Mouse (Mus musculus) adrenal gland, adult (tissue): ENCODE measurements around the gene Epb41l3.
A peak's percentile ranks its signal among the peaks of the same experiment; 100 is the strongest.
"Not testable (repeated sequence)": the region's sequence is repeated elsewhere in the genome, so short reads cannot be mapped to it uniquely, and the experiment has no call there.

Source experiments
- DNase-seq, 2 experiments: peaks; one replicate each; pipeline ENCODE4 v3.0.0; 2022 to 2023; ENCODE audit warnings: low spot score in 1 of 2; ENCODE audit not compliant: inconsistent age in 2 of 2

The Epb41l3 gene

DNA sequence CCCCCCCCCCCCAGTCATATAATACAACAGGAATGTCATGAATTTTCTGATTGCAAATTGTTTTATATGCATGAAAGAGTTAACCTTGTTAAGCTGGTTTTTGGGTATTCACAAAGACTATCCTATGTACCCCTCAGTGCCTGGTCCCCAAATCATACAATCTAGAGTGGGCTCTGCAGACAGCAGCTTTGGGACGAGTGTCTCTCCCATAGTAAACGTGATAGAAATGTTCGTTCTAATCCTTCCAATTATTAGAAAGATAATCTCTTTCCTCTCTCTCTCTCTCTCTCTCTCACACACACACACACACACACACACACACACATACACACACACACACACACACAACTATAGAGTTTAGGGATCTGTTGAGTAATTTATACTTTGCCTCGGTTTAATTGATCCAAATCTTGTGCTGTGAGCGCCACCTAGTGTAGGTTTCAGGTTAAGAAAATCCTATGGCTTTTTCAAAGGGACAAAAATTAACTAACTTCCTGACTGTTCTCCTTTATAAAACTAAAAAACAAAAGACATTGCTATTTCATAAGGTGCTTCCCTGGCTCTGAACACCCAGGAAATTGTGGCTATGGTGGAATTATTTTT, 30.4 kb downstream of the Epb41l3 start:
- peak; percentile 16 to 85 for DNase-seq

DNA sequence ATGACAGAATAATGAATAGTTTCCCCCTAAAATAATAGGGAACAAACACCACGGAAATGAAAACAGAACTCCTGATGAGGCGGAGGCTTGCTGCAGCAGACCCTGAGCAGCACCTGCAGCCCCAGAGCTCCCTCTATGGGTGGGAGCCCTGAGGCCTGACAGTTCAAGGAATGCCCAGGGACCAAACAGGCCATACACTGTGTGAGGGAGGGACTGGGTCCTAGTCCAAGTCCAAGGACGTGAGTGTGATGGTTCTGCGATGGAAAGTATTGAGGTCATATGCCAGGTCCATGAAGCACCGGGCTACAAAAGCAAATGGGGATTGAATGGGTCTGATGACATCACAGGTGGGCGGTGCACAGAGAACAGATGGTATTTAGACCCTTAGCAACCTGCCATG, 33.7 kb downstream of the Epb41l3 start:
- DNase-seq, result peak in 1 of 2 experiments; percentile 8

DNA sequence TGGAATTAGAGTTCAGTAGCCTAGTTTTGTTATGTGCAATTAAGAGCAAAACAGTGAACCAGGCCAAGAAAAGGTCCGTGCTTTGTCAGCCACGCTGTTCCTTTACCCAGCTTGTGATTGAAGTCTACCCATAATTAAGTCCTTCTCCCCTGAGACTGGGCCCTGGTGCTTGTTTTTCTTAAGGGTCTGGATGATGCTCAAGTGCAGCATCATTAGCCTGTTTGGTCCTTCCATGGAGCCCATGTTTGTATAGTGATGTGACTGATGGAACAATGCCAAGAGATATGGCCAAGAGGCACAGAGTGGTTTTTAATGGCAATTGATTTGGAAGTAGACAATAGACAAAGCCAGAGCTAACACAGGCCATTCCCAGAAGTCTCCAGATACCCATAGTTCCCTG, 36.7 kb downstream of the Epb41l3 start:
- DNase-seq, result no peak

DNA sequence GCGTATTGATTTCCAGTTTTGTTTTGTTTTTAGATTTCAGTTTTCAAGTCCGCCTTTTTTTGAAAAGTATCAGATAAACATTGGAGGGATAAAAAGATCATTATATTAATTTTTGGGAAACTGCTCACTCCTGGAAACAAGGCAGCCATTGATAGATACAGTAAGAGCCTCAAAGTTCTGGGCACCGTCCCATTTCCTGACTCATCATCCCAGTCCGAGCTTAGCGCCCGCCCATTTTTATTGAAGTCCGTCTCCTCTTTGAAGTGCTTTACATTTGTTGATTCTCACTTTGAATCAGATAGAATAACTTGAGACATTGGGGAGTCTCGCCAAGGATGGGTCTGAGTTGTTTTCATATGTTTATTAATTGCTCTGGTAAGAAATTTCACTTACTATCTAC, 43.7 kb downstream of the Epb41l3 start:
- DNase-seq, result peak; percentile 10 to 40

DNA sequence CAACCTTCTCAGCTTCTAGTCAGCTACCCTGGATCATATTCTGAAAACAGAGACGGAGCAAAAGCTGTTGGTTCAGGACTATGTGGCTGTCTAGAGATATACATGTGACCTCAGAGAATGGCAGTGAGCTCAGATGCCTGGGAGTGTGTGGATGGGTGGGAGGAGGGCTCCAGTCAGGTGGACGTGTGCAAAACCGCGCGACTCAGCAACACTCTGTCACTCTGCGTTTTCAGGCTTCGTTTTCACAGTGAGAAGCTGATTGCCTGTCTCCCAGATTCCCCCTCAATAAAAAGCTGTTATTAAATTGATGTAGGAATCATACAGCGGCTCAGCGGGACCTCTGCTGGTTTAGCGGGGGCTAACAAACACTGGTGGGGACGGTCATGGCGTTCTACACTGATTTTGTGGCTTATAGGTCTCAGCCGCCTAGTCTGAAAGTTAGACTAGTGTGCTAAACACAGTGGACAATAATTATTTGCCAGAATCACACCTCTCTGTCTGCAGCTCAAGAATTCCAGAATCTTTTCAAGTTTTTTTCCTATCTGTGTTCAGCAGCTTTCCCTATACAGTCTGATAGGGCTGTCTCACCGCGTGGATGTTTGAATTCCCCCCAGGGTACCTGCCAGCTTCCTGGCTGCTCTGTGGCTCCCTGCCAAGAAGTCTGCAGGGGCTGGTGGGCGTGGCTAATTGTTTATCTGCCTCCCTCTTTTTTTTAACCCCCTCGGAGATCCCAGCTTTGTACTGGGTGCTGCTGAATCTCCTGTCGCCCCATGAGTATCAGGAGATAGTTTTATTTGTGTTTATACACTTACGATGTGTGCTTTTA, 45.3 kb downstream of the Epb41l3 start:
- peak in 1 of 2 experiments; percentile 4 for DNase-seq

DNA sequence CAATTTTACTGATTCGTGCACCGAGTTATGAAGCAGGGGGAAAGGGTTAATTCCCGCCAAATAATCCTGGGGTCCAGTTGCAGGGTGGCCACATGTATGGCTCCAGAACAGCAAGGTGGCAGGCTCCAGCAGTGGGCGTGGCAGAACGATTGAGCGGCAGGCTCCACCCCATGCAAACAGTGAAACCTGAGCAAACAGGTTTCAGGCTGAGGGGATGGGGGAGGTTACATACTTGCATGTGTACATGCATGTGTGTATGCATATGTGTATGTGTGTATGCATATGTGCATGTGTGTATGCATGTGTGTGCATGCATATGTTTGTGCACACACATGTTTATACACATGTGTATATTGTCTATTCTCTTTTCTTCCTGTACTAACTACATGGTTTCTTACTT, 46.9 kb downstream of the Epb41l3 start:
- DNase-seq, result not testable (repeated sequence)

DNA sequence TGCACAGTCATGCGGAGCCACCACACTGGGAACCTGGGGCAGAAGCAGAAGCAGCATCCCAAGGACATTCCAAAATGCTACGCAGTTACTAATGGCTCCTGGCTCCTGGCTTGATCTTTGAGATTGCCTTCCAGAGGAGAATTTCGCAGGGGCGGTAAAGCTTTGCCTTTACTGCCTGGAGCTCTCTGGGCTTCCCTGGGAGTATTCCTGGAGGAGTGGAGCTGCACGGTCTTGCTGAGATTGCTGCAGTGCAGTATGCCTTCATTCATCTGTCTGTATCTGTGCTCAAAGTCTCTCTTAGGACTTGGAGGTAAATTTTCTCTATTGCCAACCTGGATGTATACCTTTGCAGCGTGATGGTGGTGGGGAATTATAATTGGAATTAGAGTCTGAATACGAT, 52.0 kb downstream of the Epb41l3 start:
- DNase-seq, result no peak

DNA sequence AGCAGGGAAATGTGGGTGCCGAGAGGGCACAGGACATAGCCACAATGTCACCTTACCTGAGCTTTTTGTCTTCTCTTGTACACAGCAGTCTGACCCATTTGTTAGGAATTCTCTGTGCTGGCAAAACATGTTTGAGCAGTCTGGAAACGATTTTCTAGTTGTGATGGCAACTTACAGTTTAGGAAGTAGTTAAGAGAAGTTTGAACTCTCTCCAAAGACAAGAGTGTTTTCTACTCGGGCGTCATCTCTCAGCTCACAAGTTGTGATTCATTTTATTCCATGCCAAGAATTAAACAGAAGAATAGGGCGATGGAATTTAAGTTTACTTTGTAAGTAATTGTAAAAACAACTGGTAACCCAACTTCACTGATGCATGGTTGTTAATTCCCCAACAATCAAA, 52.5 kb downstream of the Epb41l3 start:
- no peak for DNase-seq

DNA sequence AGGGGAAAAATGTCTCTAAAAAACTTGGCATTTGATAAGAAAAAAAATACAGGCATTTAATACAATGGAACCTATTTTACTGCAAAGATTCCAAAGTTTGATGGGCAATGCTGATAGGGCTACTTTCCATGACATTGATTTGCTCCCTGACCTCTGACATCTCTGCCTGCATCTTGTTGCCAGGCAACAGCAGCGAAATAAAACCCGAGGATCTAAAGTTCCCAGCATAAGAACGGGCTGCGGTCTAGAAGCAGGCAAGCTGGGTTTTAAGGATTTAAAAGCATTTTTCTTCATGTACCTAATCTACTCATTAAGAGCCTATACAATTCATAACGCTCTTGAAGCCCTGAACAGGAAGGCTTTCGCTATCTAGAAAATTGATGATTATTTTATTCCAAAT, 54.0 kb downstream of the Epb41l3 start:
- DNase-seq, result no peak

DNA sequence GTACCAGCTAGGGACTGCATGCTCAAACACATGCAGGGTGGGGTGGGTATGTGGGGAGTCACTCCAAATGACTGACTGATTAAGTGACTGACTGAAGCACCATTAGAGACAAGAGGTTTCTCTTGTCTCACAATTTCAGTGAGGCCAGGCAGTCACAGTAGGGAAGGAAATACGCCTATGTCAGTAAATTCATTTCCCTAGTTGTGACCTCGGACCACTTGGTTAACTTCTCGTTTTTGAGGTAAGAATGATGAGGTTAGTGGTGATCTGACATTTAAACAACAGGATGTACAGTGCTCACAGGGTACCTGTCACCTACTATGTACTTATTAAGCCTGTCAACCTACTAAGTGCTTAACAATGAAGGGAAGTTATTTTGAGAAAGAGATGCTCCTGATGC, 67.5 kb downstream of the Epb41l3 start:
- DNase-seq, result no peak

DNA sequence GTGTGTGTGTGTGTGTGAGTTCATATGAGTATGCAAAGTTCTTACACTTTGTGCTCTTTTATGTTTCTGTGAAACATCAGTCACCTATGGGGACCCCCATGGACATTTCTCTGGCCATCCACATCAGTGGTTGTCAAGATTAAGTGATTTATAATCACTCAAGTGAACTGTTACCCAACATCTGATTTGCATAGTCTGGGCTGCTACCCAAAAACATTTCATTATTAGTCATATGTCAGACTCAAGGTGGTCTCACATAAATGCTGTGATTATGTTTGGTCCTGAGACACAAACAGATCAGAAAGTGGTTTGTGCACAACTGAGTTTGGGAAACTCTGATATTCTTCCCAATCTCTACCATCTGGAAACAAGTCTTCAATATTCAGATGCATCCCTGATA, 75.3 kb downstream of the Epb41l3 start:
- DNase-seq, result peak in 1 of 2 experiments; percentile 52

DNA sequence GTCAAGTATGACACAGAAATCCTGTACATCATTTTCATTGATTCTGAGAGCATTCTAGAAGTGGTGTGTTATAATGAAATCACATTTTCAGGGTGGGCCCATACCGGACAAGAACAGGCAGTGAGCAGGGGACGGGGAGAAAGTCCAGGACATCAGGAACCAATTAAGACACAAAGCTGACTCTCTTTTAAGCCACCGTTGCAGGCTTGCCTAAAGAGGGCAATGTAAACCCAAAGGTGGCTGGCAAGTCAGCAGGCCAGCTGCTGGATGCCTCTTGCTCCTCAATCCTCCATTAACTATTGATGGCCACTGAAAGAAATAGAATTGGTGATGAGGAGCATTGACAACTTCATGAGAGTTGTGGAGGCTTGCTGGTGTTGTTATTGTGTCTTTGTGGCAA, 75.8 kb downstream of the Epb41l3 start:
- DNase-seq, result peak in 1 of 2 experiments; percentile 27

DNA sequence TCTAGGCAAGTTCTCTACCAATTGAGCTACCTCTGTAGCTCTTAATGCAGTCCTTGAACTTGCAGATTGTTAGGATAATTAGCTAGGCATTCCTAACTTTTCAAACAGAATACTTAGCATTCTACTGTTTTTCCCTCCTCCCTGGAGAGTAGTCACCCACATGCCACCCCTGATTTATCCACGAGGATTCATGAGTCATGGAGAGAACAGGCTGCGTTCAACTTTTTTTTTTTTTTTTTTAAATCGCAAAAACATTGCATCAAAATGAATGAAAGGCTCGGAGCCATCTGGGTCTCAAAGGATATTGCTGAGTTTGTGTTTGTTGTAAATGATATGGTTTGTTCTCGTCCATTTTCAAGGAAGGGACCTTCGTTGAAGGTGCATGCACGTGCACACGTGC, 79.6 kb downstream of the Epb41l3 start:
- peak in 1 of 2 experiments; percentile 27 for DNase-seq

DNA sequence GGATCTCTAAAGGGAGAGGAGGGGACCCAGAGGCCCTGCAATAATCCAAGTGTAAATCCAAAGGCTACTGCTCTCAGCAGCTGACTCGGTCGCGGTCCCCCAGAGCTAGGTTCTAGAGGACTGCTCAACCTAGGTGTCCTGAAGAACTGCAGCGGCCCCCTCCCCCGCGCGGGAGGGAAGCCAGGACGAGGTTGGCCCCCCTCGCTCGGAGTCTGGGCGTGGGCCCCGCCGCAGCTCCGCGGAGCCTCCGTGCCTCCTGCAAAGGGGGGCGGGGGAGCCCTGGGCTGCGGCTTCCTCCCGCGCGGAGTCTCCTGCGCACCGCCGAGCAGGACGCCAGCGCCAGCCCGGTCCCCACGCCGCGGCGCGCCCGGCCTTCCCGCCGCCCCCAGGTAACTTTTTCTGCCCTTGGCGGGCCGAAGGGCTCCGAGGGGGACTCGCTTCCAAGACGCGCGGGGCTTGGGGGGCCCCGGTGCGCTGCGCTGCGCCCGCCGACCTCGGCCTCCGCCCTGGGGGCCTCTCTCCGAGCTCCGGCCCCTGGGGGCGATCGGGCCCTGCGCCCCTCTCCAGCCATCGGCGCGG, 81.1 kb downstream of the Epb41l3 start:
- DNase-seq, result peak; percentile 46 to 79

DNA sequence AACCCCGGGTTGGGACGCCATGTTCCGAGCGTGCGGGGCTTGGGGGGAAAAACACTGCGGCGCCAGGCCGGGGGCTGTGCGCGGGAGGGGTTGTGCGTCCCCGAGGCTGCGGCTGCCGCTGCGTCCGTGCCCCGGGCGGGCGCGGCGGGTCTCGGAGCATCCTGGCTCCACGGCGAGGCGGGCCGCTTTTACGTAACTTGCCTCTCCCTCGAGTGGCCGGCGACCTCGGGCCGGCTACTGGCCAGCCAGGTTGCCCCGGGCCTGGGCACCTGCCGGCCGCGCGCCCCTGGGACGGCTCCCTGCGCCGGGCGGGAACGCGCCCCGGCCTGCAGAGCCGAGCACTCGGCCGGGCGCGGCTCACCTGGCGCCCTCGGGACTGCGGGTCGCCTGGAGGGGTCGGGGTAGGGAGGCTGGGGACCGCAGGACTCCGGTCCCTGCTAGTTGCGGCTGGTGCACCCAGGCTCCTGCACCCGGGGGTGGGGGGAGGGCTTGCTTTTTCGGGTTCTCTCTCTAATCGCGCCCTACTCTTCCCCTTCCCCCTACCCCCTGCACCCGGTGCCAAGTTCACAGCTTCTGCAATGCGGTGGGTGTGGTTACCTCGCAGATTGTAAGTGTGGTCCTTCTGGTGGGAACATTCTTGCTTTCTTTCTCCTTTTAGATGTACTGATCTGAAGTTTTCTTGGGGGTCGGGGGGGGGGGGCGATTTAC, 81.8 kb downstream of the Epb41l3 start:
- DNase-seq, result peak; percentile 18 to 69

DNA sequence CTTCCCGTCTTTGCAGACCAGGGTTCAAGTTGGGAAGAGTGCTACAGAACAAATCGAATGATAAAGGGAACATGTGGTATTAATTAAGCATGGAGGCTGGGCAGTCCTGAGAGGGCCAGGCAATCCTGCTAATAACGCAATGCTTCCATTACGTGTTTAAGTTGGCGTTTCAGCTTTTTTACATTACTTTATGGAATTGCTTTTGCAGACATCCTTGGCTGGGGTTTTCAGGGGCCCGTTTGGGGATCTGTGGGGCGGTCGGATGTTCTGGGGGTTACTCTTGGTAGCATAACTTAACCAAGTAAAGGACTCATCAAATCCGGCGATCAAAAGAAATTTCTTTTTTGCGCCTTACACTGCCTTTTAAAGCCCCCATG, 82.3 kb downstream of the Epb41l3 start:
- peak in 1 of 2 experiments; percentile 38 for DNase-seq

DNA sequence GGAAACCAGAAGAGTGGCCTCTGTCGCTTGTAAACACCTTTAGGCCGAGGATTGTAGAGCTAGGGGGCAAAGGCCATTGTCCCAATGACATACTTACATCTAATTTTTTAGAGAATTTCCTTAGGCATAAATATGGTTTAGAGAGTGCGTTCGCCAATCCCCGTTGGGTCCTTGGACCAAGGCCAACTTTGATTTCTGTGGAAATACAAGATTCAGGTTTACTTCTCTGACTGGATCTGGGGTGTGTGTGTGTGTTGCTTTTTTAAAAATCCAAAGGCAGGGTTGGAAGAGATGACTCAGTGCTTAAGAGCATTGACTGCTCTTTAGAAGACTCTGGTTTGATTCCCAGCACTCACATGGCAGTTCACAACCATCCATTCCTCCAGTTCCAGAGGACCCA, 83.2 kb downstream of the Epb41l3 start:
- DNase-seq, result no peak

DNA sequence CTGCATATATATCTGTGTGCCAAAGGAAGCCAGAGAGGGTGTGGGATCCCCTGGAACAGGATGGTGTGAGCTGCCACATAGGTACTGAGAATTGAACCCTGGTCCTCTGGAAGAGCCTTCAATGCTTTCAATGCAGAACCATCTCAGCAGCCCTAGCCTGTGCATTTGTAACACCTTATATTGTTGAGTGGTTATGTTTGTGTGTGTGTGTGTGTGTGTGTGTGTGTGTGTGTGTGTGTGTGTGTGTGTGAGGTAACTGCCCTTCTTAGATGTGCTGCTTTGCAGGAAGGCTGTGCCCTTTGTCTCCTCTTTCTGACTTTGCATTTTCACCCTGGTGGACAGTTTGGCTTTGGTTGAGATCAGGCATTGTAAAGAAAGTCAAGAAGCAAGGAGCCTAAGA, 87.2 kb downstream of the Epb41l3 start:
- DNase-seq, result no peak

DNA sequence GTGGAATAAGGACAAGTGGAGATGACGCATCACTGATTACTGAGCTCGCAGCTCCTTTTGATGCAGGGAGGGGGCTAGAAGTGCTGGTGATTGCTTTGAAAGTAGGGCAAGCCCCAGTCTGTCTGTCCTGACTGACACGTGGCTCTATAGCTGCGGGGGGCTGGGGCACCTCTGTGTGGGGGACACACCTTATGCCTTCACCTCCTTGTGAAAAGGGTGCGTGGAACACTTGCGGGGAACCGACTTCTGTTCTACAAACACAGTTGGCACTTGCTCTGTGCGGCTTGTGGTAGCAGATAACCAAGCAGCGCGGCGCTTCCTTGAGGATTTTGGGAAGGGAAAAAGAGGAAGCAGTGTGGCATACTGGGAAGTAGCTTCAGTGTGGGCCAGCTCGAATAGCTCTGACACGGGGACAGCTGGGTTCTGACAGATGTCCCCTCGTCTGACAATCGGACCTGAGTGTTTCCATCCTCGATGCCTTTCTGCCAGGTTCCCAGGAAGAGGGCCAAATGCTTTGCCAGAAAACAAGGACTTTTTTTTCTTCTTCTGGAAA, 101.5 kb downstream of the Epb41l3 start:
- no peak for DNase-seq

DNA sequence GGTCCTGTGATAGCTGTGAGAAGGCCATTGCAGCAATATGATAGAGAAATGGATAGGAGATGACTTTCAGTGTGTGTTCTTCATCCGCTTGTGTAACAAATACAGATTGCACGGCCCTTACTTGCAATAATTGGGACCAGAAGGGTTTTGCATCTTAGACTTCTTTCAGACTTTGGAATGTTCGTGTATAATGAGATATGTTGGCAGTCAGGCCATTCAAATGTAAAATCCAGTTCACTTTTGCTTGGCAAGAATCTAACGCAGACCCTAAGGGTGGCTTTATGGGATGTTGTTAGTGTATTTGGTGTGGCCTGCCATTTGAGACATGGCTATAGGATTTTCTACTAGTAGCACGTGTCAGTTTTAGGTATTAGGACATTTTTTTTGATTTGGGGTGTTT, 102.5 kb downstream of the Epb41l3 start:
- no peak for DNase-seq

DNA sequence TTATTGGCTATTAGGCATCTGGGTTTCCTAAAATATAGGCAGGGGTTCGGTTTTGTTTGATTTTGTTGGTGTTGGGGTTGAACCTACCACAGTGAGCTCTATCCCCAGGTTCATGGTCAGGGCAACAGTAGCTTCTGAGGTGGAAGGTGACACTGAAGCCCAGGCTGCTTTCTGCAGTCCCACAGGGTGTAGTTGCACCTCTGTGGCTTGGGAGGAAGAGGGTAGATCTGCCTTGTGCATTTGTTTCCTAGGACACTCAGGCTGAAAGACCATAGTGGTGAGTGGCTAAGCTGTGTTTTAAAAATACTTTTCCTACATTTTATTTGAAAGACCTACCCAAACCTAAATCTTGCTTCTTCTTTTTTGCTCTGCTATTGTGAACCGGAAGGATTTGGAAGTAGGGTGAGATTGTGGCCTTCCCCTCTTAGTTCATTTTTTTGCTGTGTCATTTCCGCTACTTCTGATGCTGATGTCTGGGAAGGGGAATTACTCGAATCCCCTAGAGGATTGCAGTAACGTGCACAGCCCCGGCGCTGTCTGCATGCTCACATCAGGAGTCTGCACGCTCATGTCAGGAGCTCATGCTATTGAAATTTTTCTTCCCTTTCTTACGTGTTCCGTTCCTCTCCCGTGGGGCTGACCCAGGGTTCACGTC, 105.5 kb downstream of the Epb41l3 start:
- peak in 1 of 2 experiments; percentile 28 for DNase-seq
